In the genomic region with DNA sequence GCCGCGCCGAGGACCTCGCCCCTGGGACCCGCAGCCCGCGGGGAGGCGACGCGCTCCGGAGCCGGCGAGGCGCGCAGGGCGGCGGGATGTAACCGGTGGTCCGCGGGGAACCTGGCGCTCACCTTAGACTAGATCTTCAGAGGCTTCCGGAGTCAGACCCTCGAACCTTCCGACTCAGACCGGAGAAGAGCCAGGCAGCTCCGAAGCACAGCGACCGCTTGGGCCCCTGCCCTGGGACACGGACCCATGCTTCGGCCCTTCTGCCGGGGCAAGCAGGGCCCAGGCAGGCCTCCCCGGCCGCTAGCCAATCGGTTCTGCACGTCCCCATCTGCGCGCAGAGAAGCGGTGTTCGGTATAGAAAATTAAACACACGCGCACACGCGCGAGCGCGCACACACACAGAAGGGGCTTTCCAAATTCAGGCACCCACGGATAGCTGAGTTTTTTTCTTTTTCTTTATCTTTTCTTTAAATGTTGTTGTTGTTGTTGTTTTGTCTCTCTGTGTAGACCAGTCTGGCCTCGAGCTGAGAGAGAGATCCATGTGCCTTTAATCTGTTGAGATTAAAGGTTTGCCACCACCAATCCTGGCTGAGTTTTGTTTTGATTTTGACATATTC, we compare ENCODE assay signal across 16 mouse cellular contexts. TPM values are rescaled to one million over a fixed set of nuclear protein-coding genes. Genes with fewer than 3 reads are reported as not detected.
DNase-seq lines count a peak whose midpoint lies in the region; ATAC-seq lines count a peak whose summit lies in the region.
"Had no signal": no experiment of that assay in that cellular context is flagged by ENCODE, and none has a peak within 500 bp of the region (broad histone marks: within the 10 kb centered on the region; RNA-seq: fewer than 3 reads in every experiment).

No protein-coding gene starts in this region.

- no peak overlapping the region for H3K4me3 ChIP-seq in hindbrain, embryonic 11.5 days (ENCODE audit: low read depth, low read length)
- no peak overlapping the region for H3K4me3 ChIP-seq in hindbrain, embryonic 14.5 days (replicated peaks; ENCODE audit: low read length)
- no peak overlapping the region for H3K4me3 ChIP-seq in embryonic facial prominence, embryonic 11.5 days (ENCODE audit: low read depth, low read length)
- H3K4me3 ChIP-seq in neural tube, embryonic 11.5 days (ENCODE audit: low read depth, low read length), result no peak overlapping the region
- H3K4me3 ChIP-seq: heart, adult 2 months; liver, embryonic 13.5 days; stomach, embryonic 15.5 days had no signal

- peaks cover 6% of the 10 kb centered on the region for H3K4me1 ChIP-seq in hindbrain, embryonic 11.5 days (replicated peaks; ENCODE audit: control insufficient read depth, insufficient read depth, low read length)
- no peaks in the 10 kb centered on the region for H3K4me1 ChIP-seq in hindbrain, embryonic 14.5 days (replicated peaks; ENCODE audit: control insufficient read depth, insufficient read depth, low read length)
- H3K4me1 ChIP-seq in embryonic facial prominence, embryonic 11.5 days (ENCODE audit: control insufficient read depth, insufficient read depth, low read length), result peaks cover 3% of the 10 kb centered on the region
- no peaks in the 10 kb centered on the region for H3K4me1 ChIP-seq in neural tube, embryonic 11.5 days (ENCODE audit: control insufficient read depth, insufficient read depth, low read length)
- H3K4me1 ChIP-seq: liver, embryonic 13.5 days had no signal

- H3K9ac ChIP-seq in hindbrain, embryonic 11.5 days (ENCODE audit: low read depth, low read length), result no peak overlapping the region
- no peak overlapping the region for H3K9ac ChIP-seq in hindbrain, embryonic 14.5 days
- H3K9ac ChIP-seq in embryonic facial prominence, embryonic 11.5 days (replicated peaks; ENCODE audit: low read length), result no peak overlapping the region
- H3K9ac ChIP-seq in neural tube, embryonic 11.5 days (ENCODE audit: low read length), result no peak overlapping the region
- H3K9ac ChIP-seq: liver, embryonic 13.5 days; stomach, embryonic 15.5 days had no signal

- no peak for ATAC-seq in hindbrain, embryonic 11.5 days (ENCODE audit: low FRiP score)
- ATAC-seq in hindbrain, embryonic 14.5 days (ENCODE audit: low FRiP score), result no peak
- ATAC-seq in embryonic facial prominence, embryonic 11.5 days (replicated peaks; ENCODE audit: insufficient number of reproducible peaks, low FRiP score, low TSS enrichment, low read depth), result no peak
- ATAC-seq in neural tube, embryonic 11.5 days (ENCODE audit: insufficient read depth, low FRiP score, low TSS enrichment), result no peak

- H3K4me2 ChIP-seq in hindbrain, embryonic 11.5 days (replicated peaks; ENCODE audit: low read depth, low read length), result no peak overlapping the region
- no peak overlapping the region for H3K4me2 ChIP-seq in hindbrain, embryonic 14.5 days (replicated peaks)
- H3K4me2 ChIP-seq in embryonic facial prominence, embryonic 11.5 days (ENCODE audit: low read depth, low read length), result peak overlapping the region; percentile 5; the same call in 1 of the 2 replicates
- 0 out of 2 replicates have a peak overlapping the region, but pooled peaks have one; percentile 20 for H3K4me2 ChIP-seq in neural tube, embryonic 11.5 days (ENCODE audit: low read depth)
- H3K4me2 ChIP-seq: liver, embryonic 13.5 days; stomach, embryonic 15.5 days had no signal

- peaks cover 93% of the 10 kb centered on the region for H3K27me3 ChIP-seq in hindbrain, embryonic 11.5 days (ENCODE audit: control insufficient read depth, insufficient read depth, low read length)
- H3K27me3 ChIP-seq in hindbrain, embryonic 14.5 days (ENCODE audit: control insufficient read depth, insufficient read depth, low read length), result peaks cover 88% of the 10 kb centered on the region
- peaks cover 73% of the 10 kb centered on the region for H3K27me3 ChIP-seq in embryonic facial prominence, embryonic 11.5 days (ENCODE audit: control insufficient read depth, insufficient read depth, low read length)
- peaks cover 96% of the 10 kb centered on the region for H3K27me3 ChIP-seq in neural tube, embryonic 11.5 days (ENCODE audit: control insufficient read depth, insufficient read depth, low read length)

- H3K27ac ChIP-seq in hindbrain, embryonic 11.5 days (ENCODE audit: low read depth, low read length), result no peak overlapping the region
- H3K27ac ChIP-seq in hindbrain, embryonic 14.5 days, result no peak overlapping the region
- H3K27ac ChIP-seq in embryonic facial prominence, embryonic 11.5 days (replicated peaks; ENCODE audit: low read depth, low read length), result no peak overlapping the region
- H3K27ac ChIP-seq in neural tube, embryonic 11.5 days (ENCODE audit: low read depth, low read length), result no peak overlapping the region
- H3K27ac ChIP-seq: heart, adult 2 months; liver, embryonic 13.5 days; stomach, embryonic 15.5 days had no signal

- 1% methylated on average over 44 of the region's 48 CpGs for WGBS in hindbrain, embryonic 11.5 days
- under 1% methylated on average over 48 of the region's 48 CpGs for WGBS in hindbrain, embryonic 14.5 days
- under 1% methylated on average over 48 of the region's 48 CpGs for WGBS in embryonic facial prominence, embryonic 11.5 days
- WGBS in neural tube, embryonic 11.5 days, result 1% methylated on average over 48 of the region's 48 CpGs

- no peaks in the 10 kb centered on the region for H3K9me3 ChIP-seq in hindbrain, embryonic 11.5 days (ENCODE audit: control insufficient read depth, low read length)
- no peaks in the 10 kb centered on the region for H3K9me3 ChIP-seq in hindbrain, embryonic 14.5 days (ENCODE audit: control insufficient read depth, low read length)
- no peaks in the 10 kb centered on the region for H3K9me3 ChIP-seq in embryonic facial prominence, embryonic 11.5 days (replicated peaks; ENCODE audit: control insufficient read depth, low read length)
- H3K9me3 ChIP-seq in neural tube, embryonic 11.5 days (ENCODE audit: control insufficient read depth, low read length), result no peaks in the 10 kb centered on the region
- H3K9me3 ChIP-seq: liver, embryonic 13.5 days; stomach, embryonic 15.5 days had no signal

- no peaks in the 10 kb centered on the region for H3K36me3 ChIP-seq in hindbrain, embryonic 11.5 days (ENCODE audit: control insufficient read depth, insufficient read depth, low read length)
- no peaks in the 10 kb centered on the region for H3K36me3 ChIP-seq in hindbrain, embryonic 14.5 days (replicated peaks; ENCODE audit: control insufficient read depth, insufficient read depth)
- H3K36me3 ChIP-seq in embryonic facial prominence, embryonic 11.5 days (replicated peaks; ENCODE audit: control insufficient read depth, insufficient read depth, low read depth, low read length), result no peaks in the 10 kb centered on the region
- no peaks in the 10 kb centered on the region for H3K36me3 ChIP-seq in neural tube, embryonic 11.5 days (ENCODE audit: control insufficient read depth, insufficient read depth, low read length)
- H3K36me3 ChIP-seq: liver, embryonic 13.5 days; stomach, embryonic 15.5 days had no signal

- DNase-seq in cerebellum, postnatal 10 days, result peak; percentile 56 to 60
- DNase-seq in cerebellum, postnatal 36 days, result no peak
- peak; percentile 54 for DNase-seq in hindbrain, embryonic 11.5 days (ENCODE audit: low spot score)
- DNase-seq in hindbrain, embryonic 14.5 days (ENCODE audit: low spot score), result no peak
- DNase-seq in embryonic facial prominence, embryonic 11.5 days (ENCODE audit: low spot score), result no peak
- DNase-seq in neural tube, embryonic 11.5 days (ENCODE audit: low spot score), result peak; percentile 57
- DNase-seq in frontal cortex, adult 2 months (ENCODE audit: extremely low spot score in 1 of 2, low spot score in 1 of 2), result no peak
- no peak for DNase-seq in urinary bladder, postnatal 36 days (ENCODE audit: low spot score in 2 of 2)
- DNase-seq: adrenal gland, postnatal 25 days; cerebellum, adult 11 months; heart, adult 2 months; kidney, adult 18-20 months; liver, embryonic 13.5 days; right cerebral cortex, postnatal 4 days had no signal

RNA-seq across cellular contexts. Expression of gene Hmx1, which starts 10.9 kb away (rescaled TPM):
- 6.1 and 6.9 TPM in 2 replicates for polyA plus RNA-seq in hindbrain, embryonic 11.5 days (2014; fragmentation: Nextera tagmentation; extraction: Ambion mirVana)
- polyA plus RNA-seq in hindbrain, embryonic 14.5 days (2014; fragmentation: Nextera tagmentation; extraction: Ambion mirVana), result 0.26 TPM in 1 of 2 replicates, not detected in the other
- polyA plus RNA-seq in embryonic facial prominence, embryonic 11.5 days (2014; fragmentation: Nextera tagmentation; extraction: Ambion mirVana), result 11.8 and 12.3 TPM in 2 replicates
- polyA plus RNA-seq in neural tube, embryonic 11.5 days (2014; fragmentation: Nextera tagmentation; extraction: Ambion mirVana), result 7.3 and 8.5 TPM in 2 replicates
- not detected in 2 replicates for polyA plus RNA-seq in frontal cortex, adult 2 months (2012; rRNA removed)
- polyA plus RNA-seq: heart, adult 2 months; large intestine, adult 2 months; liver, embryonic 13.5 days had no signal

Comparison
In these comparisons a context has a peak if more than half of its experiments do, and no peak if none do; other contexts are left out.
1. DNase-seq: peak in cerebellum, postnatal 10 days (2 of 2), hindbrain, embryonic 11.5 days (single experiment) and neural tube, embryonic 11.5 days (single experiment); none in cerebellum, postnatal 36 days (0 of 2), hindbrain, embryonic 14.5 days (single experiment), embryonic facial prominence, embryonic 11.5 days (single experiment), frontal cortex, adult 2 months (0 of 2) and urinary bladder, postnatal 36 days (0 of 2).
2. H3K4me2 ChIP-seq: peak in embryonic facial prominence, embryonic 11.5 days (single experiment) and neural tube, embryonic 11.5 days (single experiment); none in hindbrain, embryonic 11.5 days (single experiment) and hindbrain, embryonic 14.5 days (single experiment).